Mouse (Mus musculus) kidney, adult 18-20 months (tissue): Measurements from ENCODE around the gene Lef1.

Experiments used
- DNase-seq: peaks from one replicate; pipeline ENCODE4 v3.0.0; 2021

Gene Lef1

GRCm38 (mm10) chr3:131196507-131197019 lies 86.3 kb downstream of the Lef1 start:
- no peak for DNase-seq

GRCm38 (mm10) chr3:131198991-131199390 lies 88.7 kb downstream of the Lef1 start:
- no peak for DNase-seq

- no peak for DNase-seq
Observed at GRCm38 (mm10) chr3:131199590-131200288, 89.5 kb downstream of the Lef1 start.

GRCm38 (mm10) chr3:131202311-131202710 lies 92.0 kb downstream of the Lef1 start:
- no peak for DNase-seq

- DNase-seq: no peak
Observed at GRCm38 (mm10) chr3:131207846-131208245, 97.6 kb downstream of the Lef1 start.

GRCm38 (mm10) chr3:131208265-131208891 lies 98.1 kb downstream of the Lef1 start:
- no peak for DNase-seq

- DNase-seq: no peak
Observed at GRCm38 (mm10) chr3:131212200-131212599, 101.9 kb downstream of the Lef1 start.

- DNase-seq: no peak
Observed at GRCm38 (mm10) chr3:131214060-131214658, 103.9 kb downstream of the Lef1 start.

- peak; percentile 46 for DNase-seq
Observed at GRCm38 (mm10) chr3:131214841-131215240, 104.6 kb downstream of the Lef1 start.

GRCm38 (mm10) chr3:131218636-131219390 lies 108.5 kb downstream of the Lef1 start:
- no peak for DNase-seq

- DNase-seq: no peak
Observed at GRCm38 (mm10) chr3:131228083-131228482, 117.8 kb downstream of the Lef1 start.

- DNase-seq: no peak
Observed at GRCm38 (mm10) chr3:131237061-131237460, 126.8 kb downstream of the Lef1 start.

- peak; percentile 75 for DNase-seq
Observed at GRCm38 (mm10) chr3:131237785-131238633, 127.7 kb downstream of the Lef1 start.

- DNase-seq: peak; percentile 67
Observed at GRCm38 (mm10) chr3:131245766-131246578, 135.7 kb downstream of the Lef1 start.

GRCm38 (mm10) chr3:131246579-131247046 lies 136.3 kb downstream of the Lef1 start:
- DNase-seq: peak; percentile 70

- DNase-seq: no peak
Observed at GRCm38 (mm10) chr3:131247447-131247846, 137.2 kb downstream of the Lef1 start.

- DNase-seq: no peak
Observed at GRCm38 (mm10) chr3:131247851-131248250, 137.6 kb downstream of the Lef1 start.

- DNase-seq: no peak
Observed at GRCm38 (mm10) chr3:131248444-131248843, 138.2 kb downstream of the Lef1 start.

GRCm38 (mm10) chr3:131250283-131250682 lies 140.0 kb downstream of the Lef1 start:
- DNase-seq: no peak

GRCm38 (mm10) chr3:131250978-131251377 lies 140.7 kb downstream of the Lef1 start:
- no peak for DNase-seq

- DNase-seq: no peak
Observed at GRCm38 (mm10) chr3:131251601-131252000, 141.3 kb downstream of the Lef1 start.
